Mouse (Mus musculus): ENCODE results near the gene Gas1.

DNA sequence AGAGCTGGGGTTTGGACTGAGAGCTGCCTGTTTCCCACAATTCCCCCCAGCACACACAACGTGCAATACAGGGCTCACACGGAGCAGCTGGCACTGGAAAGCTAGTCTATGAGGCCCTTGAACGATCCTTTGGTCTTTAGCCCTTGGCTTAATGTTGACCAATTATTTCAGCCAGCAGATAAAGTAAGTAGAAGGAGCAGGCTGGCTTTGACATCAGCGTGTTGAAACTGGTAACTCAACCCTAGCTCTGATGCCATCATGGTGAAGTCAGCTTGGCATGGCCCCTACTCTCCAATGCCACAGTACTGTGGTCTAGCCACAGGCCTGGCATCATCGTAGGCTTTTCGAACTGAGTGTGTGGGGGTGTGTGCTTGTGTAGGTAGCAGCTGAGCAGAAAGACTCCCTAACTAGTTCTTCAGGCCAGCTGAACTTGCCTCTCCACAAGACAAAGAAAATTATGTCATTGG lies 30.0 kb upstream of the Gas1 start:
- TF ChIP-seq POLR2A (IDR thresholded peaks at IDR 0.05; ENCODE audit: insufficient read length, low read depth) (no peak), TCF12 (IDR thresholded peaks at IDR 0.05; ENCODE audit: insufficient read depth, poor library complexity, severe bottlenecking) (no peak), TCF3 (IDR thresholded peaks at IDR 0.05; ENCODE audit: insufficient read length, low read depth) (no peak), POLR2AphosphoS2 (IDR thresholded peaks at IDR 0.05; ENCODE audit: insufficient read length, low read depth) (no peak), E2F4 (IDR thresholded peaks at IDR 0.05; ENCODE audit: insufficient read depth) (no peak), USF1 (IDR thresholded peaks at IDR 0.05; ENCODE audit: low read depth) (no peak), MYOG (IDR thresholded peaks at IDR 0.05; ENCODE audit: control insufficient read depth in 1 of 3, insufficient read depth in 1 of 3, insufficient read length in 2 of 3, low read depth in 2 of 3) (peak in 2 of 3 experiments; percentile 14 to 76), CEBPB (IDR thresholded peaks at IDR 0.05; ENCODE audit: insufficient read depth, poor library complexity, severe bottlenecking) (peak; percentile 66; the same call in 1 of the 2 replicates), MAX (IDR thresholded peaks at IDR 0.05; ENCODE audit: low read depth) (peak; percentile 28), MYOD1 (IDR thresholded peaks at IDR 0.05; ENCODE audit: control insufficient read depth in 1 of 3, insufficient read length in 2 of 3, low read depth in 2 of 3) (peak in 2 of 3 experiments; percentile 54 to 76), SRF (IDR thresholded peaks at IDR 0.05; ENCODE audit: control insufficient read depth, insufficient read length, low read depth) (no peak)

Measured in myocyte (in vitro differentiated cells).